Mouse (Mus musculus): ENCODE data around the gene Colgalt1. TPM values are rescaled to one million over a fixed set of nuclear protein-coding genes. Genes with fewer than 3 reads are reported as not detected.
A peak's percentile ranks its signal among the peaks of the same experiment; 100 is the strongest.

Gene Colgalt1
- polyA plus RNA-seq, 1 experiment from 2014 or later, result 62.4 TPM

- Histone ChIP-seq H3K27me3 (ENCODE audit: control insufficient read depth, insufficient read depth, low read length) (no peaks in the 10 kb centered on the region), H3K36me3 (replicated peaks; ENCODE audit: control insufficient read depth, insufficient read depth) (peaks cover 8% of the 10 kb centered on the region), H3K4me3 (replicated peaks; ENCODE audit: low read length) (no peak overlapping the region), H3K4me1 (replicated peaks; ENCODE audit: control insufficient read depth, insufficient read depth, low read length) (peaks cover 42% of the 10 kb centered on the region), H3K27ac (peak overlapping the region; percentile 81; the same call in 1 of the 2 replicates), H3K9me3 (ENCODE audit: control insufficient read depth, low read length) (no peaks in the 10 kb centered on the region), H3K4me2 (replicated peaks) (peak overlapping the region; percentile 37), H3K9ac (peak overlapping the region; percentile 53)
- peak; percentile 41 for DNase-seq (ENCODE audit: low spot score)
- 4% methylated on average over 21 of the region's 21 CpGs for WGBS
- ATAC-seq (ENCODE audit: low FRiP score), result no peak
Observed at GRCm38 (mm10) chr8:71668220-71668975, 57.6 kb downstream of the Colgalt1 start.

DNA sequence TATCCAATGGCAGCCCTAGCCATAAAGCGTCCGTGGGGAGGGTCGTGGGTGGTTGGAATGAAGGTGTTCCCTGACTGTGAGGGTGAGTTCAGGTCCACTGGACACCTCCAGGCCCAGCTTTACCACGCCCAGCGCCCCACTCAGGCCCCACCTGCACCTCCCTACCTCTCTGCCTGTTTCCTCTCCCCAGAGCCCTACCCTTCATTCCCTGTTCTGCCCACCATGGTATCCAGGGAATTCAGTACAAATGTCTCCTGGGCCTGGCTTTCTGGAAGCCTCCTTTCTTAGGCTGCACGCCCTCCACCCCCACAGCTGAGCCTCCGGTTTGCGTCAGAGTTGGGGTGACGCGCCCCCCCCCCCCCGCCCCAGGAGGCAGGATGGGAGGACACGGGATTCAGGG is 59.4 kb downstream of the Colgalt1 start:
- Histone ChIP-seq H3K9ac (peak overlapping the region; percentile 71), H3K27me3 (ENCODE audit: control insufficient read depth, insufficient read depth, low read length) (peaks cover 2% of the 10 kb centered on the region; the same call in 1 of the 2 replicates), H3K4me1 (replicated peaks; ENCODE audit: control insufficient read depth, insufficient read depth, low read length) (peaks cover 42% of the 10 kb centered on the region), H3K9me3 (ENCODE audit: control insufficient read depth, low read length) (no peaks in the 10 kb centered on the region), H3K4me3 (replicated peaks; ENCODE audit: low read length) (peak overlapping the region; percentile 68), H3K4me2 (replicated peaks) (peak overlapping the region; percentile 73), H3K27ac (peak overlapping the region; percentile 81), H3K36me3 (replicated peaks; ENCODE audit: control insufficient read depth, insufficient read depth) (no peaks in the 10 kb centered on the region)
- DNase-seq (ENCODE audit: low spot score) (no peak), ATAC-seq (ENCODE audit: low FRiP score) (peak; percentile 7)
- 15% methylated on average over 8 of the region's 12 CpGs for WGBS

- under 1% methylated on average over 59 of the region's 64 CpGs for WGBS
- peak; percentile 71 for ATAC-seq (ENCODE audit: low FRiP score)
- DNase-seq (ENCODE audit: low spot score), result peak; percentile 80
- H3K4me1 ChIP-seq (replicated peaks; ENCODE audit: control insufficient read depth, insufficient read depth, low read length), result peaks cover 42% of the 10 kb centered on the region
- H3K27ac ChIP-seq, result peak overlapping the region; percentile 87
- H3K4me2 ChIP-seq (replicated peaks), result peak overlapping the region; percentile 73
- no peaks in the 10 kb centered on the region for H3K36me3 ChIP-seq (replicated peaks; ENCODE audit: control insufficient read depth, insufficient read depth)
- H3K4me3 ChIP-seq (replicated peaks; ENCODE audit: low read length), result peak overlapping the region; percentile 68
- H3K9ac ChIP-seq, result peak overlapping the region; percentile 71
- no peaks in the 10 kb centered on the region for H3K9me3 ChIP-seq (ENCODE audit: control insufficient read depth, low read length)
- H3K27me3 ChIP-seq (ENCODE audit: control insufficient read depth, insufficient read depth, low read length), result peaks cover 4% of the 10 kb centered on the region; the same call in 1 of the 2 replicates
Observed at GRCm38 (mm10) chr8:71670621-71671548, 60.1 kb downstream of the Colgalt1 start.

DNA sequence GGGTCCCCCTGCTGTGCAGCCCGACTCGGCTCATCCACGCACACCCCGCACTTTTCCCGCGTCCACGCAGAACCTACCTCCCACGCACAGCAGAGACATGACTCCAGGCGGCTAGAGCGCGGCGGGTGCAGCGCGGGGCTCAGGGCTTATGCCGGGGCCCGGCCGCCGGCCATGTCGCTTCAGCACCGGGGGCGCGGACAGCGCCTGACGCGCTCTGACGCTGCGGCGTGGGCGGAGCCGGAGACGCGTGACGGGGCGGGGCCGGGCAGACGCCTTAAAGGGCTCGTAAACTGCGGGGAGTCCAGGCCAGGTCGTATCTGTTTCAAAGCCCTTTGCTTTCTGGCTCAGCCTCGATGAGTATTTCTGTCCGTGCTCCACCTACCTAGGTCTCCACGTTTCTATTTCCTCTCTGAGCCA is 60.8 kb downstream of the Colgalt1 start, which contains the start of gene Unc13a:
Unc13a (minus strand) TSS at position 209 of the 417 bp plus-strand sequence.
- peak; percentile 73 for ATAC-seq (ENCODE audit: low FRiP score)
- Histone ChIP-seq H3K9me3 (ENCODE audit: control insufficient read depth, low read length) (no peaks in the 10 kb centered on the region), H3K4me2 (replicated peaks) (peak within 1 kb of the TSS; percentile 73), H3K36me3 (replicated peaks; ENCODE audit: control insufficient read depth, insufficient read depth) (no peaks in the 10 kb centered on the region), H3K9ac (peak within 1 kb of the TSS; percentile 71), H3K4me1 (replicated peaks; ENCODE audit: control insufficient read depth, insufficient read depth, low read length) (peaks cover 39% of the 10 kb centered on the region), H3K27me3 (ENCODE audit: control insufficient read depth, insufficient read depth, low read length) (peaks cover 4% of the 10 kb centered on the region; the same call in 1 of the 2 replicates), H3K27ac (peak within 1 kb of the TSS; percentile 87), H3K4me3 (replicated peaks; ENCODE audit: low read length) (peak within 1 kb of the TSS; percentile 68)
- peak; percentile 93 for DNase-seq (ENCODE audit: low spot score)
- under 1% methylated on average over 42 of the region's 42 CpGs for WGBS

GRCm38 (mm10) chr8:71672168-71672735 is 61.5 kb downstream of the Colgalt1 start:
- Histone ChIP-seq H3K4me1 (replicated peaks; ENCODE audit: control insufficient read depth, insufficient read depth, low read length) (peaks cover 32% of the 10 kb centered on the region), H3K9ac (peak overlapping the region; percentile 71), H3K36me3 (replicated peaks; ENCODE audit: control insufficient read depth, insufficient read depth) (no peaks in the 10 kb centered on the region), H3K27me3 (ENCODE audit: control insufficient read depth, insufficient read depth, low read length) (peaks cover 10% of the 10 kb centered on the region), H3K9me3 (ENCODE audit: control insufficient read depth, low read length) (no peaks in the 10 kb centered on the region), H3K27ac (peak overlapping the region; percentile 87), H3K4me3 (replicated peaks; ENCODE audit: low read length) (peak overlapping the region; percentile 68), H3K4me2 (replicated peaks) (peak overlapping the region; percentile 73)
- 69% methylated on average over 6 of the region's 6 CpGs for WGBS
- ATAC-seq (ENCODE audit: low FRiP score) (no peak), DNase-seq (ENCODE audit: low spot score) (no peak)

GRCm38 (mm10) chr8:71674071-71674470 is 63.3 kb downstream of the Colgalt1 start:
- ATAC-seq (ENCODE audit: low FRiP score), result no peak
- H3K27me3 ChIP-seq (ENCODE audit: control insufficient read depth, insufficient read depth, low read length), result peaks cover 29% of the 10 kb centered on the region

More at GRCm38 (mm10) chr8:71674071-71674470, 63.3 kb downstream of the Colgalt1 start:
- Histone ChIP-seq H3K4me1 (replicated peaks; ENCODE audit: control insufficient read depth, insufficient read depth, low read length) (peaks cover 15% of the 10 kb centered on the region; the same call in 1 of the 2 replicates), H3K9me3 (ENCODE audit: control insufficient read depth, low read length) (no peaks in the 10 kb centered on the region), H3K27ac (no peak overlapping the region), H3K4me3 (replicated peaks; ENCODE audit: low read length) (no peak overlapping the region), H3K9ac (no peak overlapping the region), H3K4me2 (replicated peaks) (no peak overlapping the region), H3K36me3 (replicated peaks; ENCODE audit: control insufficient read depth, insufficient read depth) (no peaks in the 10 kb centered on the region)
- DNase-seq (ENCODE audit: low spot score), result no peak
- WGBS, result 73% methylated on average over 2 of the region's 2 CpGs

Small RNA genes lying within 50 kb of the gene (microRNA-seq; reads per million reads assigned to microRNA genes)
- gene Mir6769b, result 2.6 reads per million, percentile 9 among the genes with 10 or more reads in this experiment

Other genes with a start within 250 kb of the Colgalt1 start
- gene Use1, start 244.2 kb upstream of the Colgalt1 start, polyA plus RNA-seq (2014; fragmentation: Nextera tagmentation; extraction: Ambion mirVana), result 112 and 126 TPM in 2 replicates
- gene Ocel1, start 239.7 kb upstream of the Colgalt1 start, polyA plus RNA-seq (2014; fragmentation: Nextera tagmentation; extraction: Ambion mirVana), result 4.8 and 5.0 TPM in 2 replicates
- 35.9 and 37.5 TPM in 2 replicates for gene Nr2f6, start 229.0 kb upstream of the Colgalt1 start, polyA plus RNA-seq (2014; fragmentation: Nextera tagmentation; extraction: Ambion mirVana)
- gene Ushbp1, start 215.2 kb upstream of the Colgalt1 start, polyA plus RNA-seq (2014; fragmentation: Nextera tagmentation; extraction: Ambion mirVana), result 4.7 and 6.0 TPM in 2 replicates
- 88.2 and 89.7 TPM in 2 replicates for gene Babam1, start 214.1 kb upstream of the Colgalt1 start, polyA plus RNA-seq (2014; fragmentation: Nextera tagmentation; extraction: Ambion mirVana)
- 3.8 and 4.7 TPM in 2 replicates for gene Ankle1, start 205.0 kb upstream of the Colgalt1 start, polyA plus RNA-seq (2014; fragmentation: Nextera tagmentation; extraction: Ambion mirVana)
- gene Abhd8, start 147.3 kb upstream of the Colgalt1 start, polyA plus RNA-seq (2014; fragmentation: Nextera tagmentation; extraction: Ambion mirVana), result 125 and 126 TPM in 2 replicates
- gene Mrpl34, start 146.0 kb upstream of the Colgalt1 start, polyA plus RNA-seq (2014; fragmentation: Nextera tagmentation; extraction: Ambion mirVana), result 158 and 195 TPM in 2 replicates
- gene Dda1, start 141.8 kb upstream of the Colgalt1 start, polyA plus RNA-seq (2014; fragmentation: Nextera tagmentation; extraction: Ambion mirVana), result 218 and 236 TPM in 2 replicates
- gene Ano8, start 125.0 kb upstream of the Colgalt1 start, polyA plus RNA-seq (2014; fragmentation: Nextera tagmentation; extraction: Ambion mirVana), result 8.5 and 10.6 TPM in 2 replicates
- gene Gtpbp3, start 122.9 kb upstream of the Colgalt1 start, polyA plus RNA-seq (2014; fragmentation: Nextera tagmentation; extraction: Ambion mirVana), result 4.7 and 7.3 TPM in 2 replicates
- 9.2 and 10.5 TPM in 2 replicates for gene Plvap, start 99.2 kb upstream of the Colgalt1 start, polyA plus RNA-seq (2014; fragmentation: Nextera tagmentation; extraction: Ambion mirVana)
- gene Ccdc194, start 85.3 kb upstream of the Colgalt1 start, polyA plus RNA-seq (2014; fragmentation: Nextera tagmentation; extraction: Ambion mirVana), result 0.22 and 0.92 TPM in 2 replicates
- gene Bst2, start 73.5 kb upstream of the Colgalt1 start, polyA plus RNA-seq (2014; fragmentation: Nextera tagmentation; extraction: Ambion mirVana), result 4.0 and 5.4 TPM in 2 replicates
- gene Mvb12a, start 68.1 kb upstream of the Colgalt1 start, polyA plus RNA-seq (2014; fragmentation: Nextera tagmentation; extraction: Ambion mirVana), result 50.8 and 66.6 TPM in 2 replicates
- 0.32 TPM in 1 of 2 replicates, not detected in the other for gene Tmem221, start 52.1 kb upstream of the Colgalt1 start, polyA plus RNA-seq (2014; fragmentation: Nextera tagmentation; extraction: Ambion mirVana)
- gene Nxnl1, start 44.4 kb upstream of the Colgalt1 start, polyA plus RNA-seq (2014; fragmentation: Nextera tagmentation; extraction: Ambion mirVana), result 0.13 TPM in 1 of 2 replicates, not detected in the other
- 41.6 and 57.3 TPM in 2 replicates for gene Slc27a1, start 42.1 kb upstream of the Colgalt1 start, polyA plus RNA-seq (2014; fragmentation: Nextera tagmentation; extraction: Ambion mirVana)
- gene Pgls, start 18.8 kb upstream of the Colgalt1 start, polyA plus RNA-seq (2014; fragmentation: Nextera tagmentation; extraction: Ambion mirVana), result 243 and 246 TPM in 2 replicates
- 5.2 and 5.7 TPM in 2 replicates for gene Fam129c, start 13.3 kb upstream of the Colgalt1 start, polyA plus RNA-seq (2014; fragmentation: Nextera tagmentation; extraction: Ambion mirVana)
- 16.6 and 16.7 TPM in 2 replicates for gene Unc13a, start 60.8 kb downstream of the Colgalt1 start, polyA plus RNA-seq (2014; fragmentation: Nextera tagmentation; extraction: Ambion mirVana)
- 5.4 TPM in 2 replicates for gene Jak3, start 65.3 kb downstream of the Colgalt1 start, polyA plus RNA-seq (2014; fragmentation: Nextera tagmentation; extraction: Ambion mirVana)
- 1.4 and 1.5 TPM in 2 replicates for gene Insl3, start 78.2 kb downstream of the Colgalt1 start, polyA plus RNA-seq (2014; fragmentation: Nextera tagmentation; extraction: Ambion mirVana)
- gene B3gnt3, start 90.8 kb downstream of the Colgalt1 start, polyA plus RNA-seq (2014; fragmentation: Nextera tagmentation; extraction: Ambion mirVana), result 0.21 and 0.41 TPM in 2 replicates
- 57.3 and 61.0 TPM in 2 replicates for gene Fcho1, start 114.7 kb downstream of the Colgalt1 start, polyA plus RNA-seq (2014; fragmentation: Nextera tagmentation; extraction: Ambion mirVana)

All from hindbrain, embryonic 14.5 days (tissue).